Mouse (Mus musculus) left cerebral cortex, postnatal 25 days (tissue): ENCODE results near the gene Zfp710. TPM values are rescaled to one million over a fixed set of nuclear protein-coding genes. Genes with fewer than 3 reads are reported as not detected.
A peak's percentile ranks its signal among the peaks of the same experiment; 100 is the strongest.
"Not testable (repeated sequence)": the region's sequence is repeated elsewhere in the genome, so short reads cannot be mapped to it uniquely, and the experiment has no call there.

Experiments used
- DNase-seq, 2 experiments: peaks; one replicate each; pipeline ENCODE4 v3.0.0; 2022; ENCODE audit warnings: low spot score in 2 of 2, mixed read lengths in 1 of 2
- intact Hi-C: fragments of 180-260 bp; cut with DNase I; formaldehyde crosslinking; loops from one replicate; pipeline ENCODE4 v1.15.1; 2025
- total RNA-seq, 2 experiments: library from RNA; stranded (reverse); gene quantifications; 2 replicates each; pipeline ENCODE4 v1.2.3; 2021

Gene Zfp710
- 10 to 100 TPM; 19.6 to 21.2 TPM for total RNA-seq

GRCm38 (mm10) chr7:80024521-80025390, at the start of gene Zfp710:
Gene Zfp710 (plus strand): TSS chr7:80024814.
- peak; percentile 71 to 78 for DNase-seq
- intact Hi-C loops, result loop anchor here (2.0 to 5.0 kb wide), 3 partner anchors 54 to 102 kb away; partner anchors contain the start of genes Ap3s2 and Arpin

GRCm38 (mm10) chr7:79975316-79975715, 49.3 kb upstream of the Zfp710 start:
- intact Hi-C loops, result loop anchor here (10.0 kb wide), 1 partner anchor 141 kb away; no protein-coding TSS in a partner anchor

GRCm38 (mm10) chr7:79986717-79987116, 37.9 kb upstream of the Zfp710 start:
- intact Hi-C loops, result no loop called here
- no peak for DNase-seq

More at GRCm38 (mm10) chr7:79975316-79975715, 49.3 kb upstream of the Zfp710 start:
- DNase-seq, result no peak

DNA sequence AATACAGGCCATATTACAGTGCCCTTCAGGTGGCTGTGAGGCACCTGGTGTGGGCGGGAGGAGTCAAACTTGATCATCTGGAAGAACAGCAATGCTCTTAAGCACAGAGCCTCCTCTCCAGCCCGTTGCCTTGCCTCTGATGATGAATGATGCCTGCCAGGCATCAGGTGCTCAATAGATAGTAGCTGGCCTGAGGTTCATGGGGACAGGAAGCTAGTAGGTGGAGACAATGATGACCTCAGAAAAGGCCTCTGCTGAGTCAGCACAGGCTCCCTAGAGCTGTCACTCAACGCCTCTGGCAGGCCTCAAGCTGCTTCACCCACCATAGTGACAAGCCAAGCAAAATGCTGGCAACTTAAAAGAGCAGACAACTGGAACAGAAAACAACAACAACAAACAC, 36.9 kb upstream of the Zfp710 start:
- DNase-seq, result no peak
- intact Hi-C loops, result no loop called here

DNA sequence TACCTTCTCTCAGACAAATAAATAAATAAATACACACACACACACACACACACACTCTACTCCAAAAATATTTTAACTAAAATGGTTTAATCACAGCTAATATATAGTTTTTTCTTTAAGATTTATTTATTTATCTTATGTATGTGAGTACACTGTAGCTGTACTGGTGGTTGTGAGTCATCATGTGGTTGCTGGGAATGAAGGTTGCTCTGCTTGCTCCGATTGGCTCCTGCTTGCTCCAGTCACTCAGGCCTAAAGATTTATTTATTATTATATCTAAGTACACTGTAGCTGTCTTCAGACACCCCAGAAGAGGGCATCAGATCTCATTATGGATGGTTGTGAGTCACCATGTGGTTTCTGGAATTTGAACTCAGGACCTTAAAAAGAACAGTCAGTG, 36.1 kb upstream of the Zfp710 start:
- DNase-seq, intact Hi-C loops: not testable (repeated sequence)

DNA sequence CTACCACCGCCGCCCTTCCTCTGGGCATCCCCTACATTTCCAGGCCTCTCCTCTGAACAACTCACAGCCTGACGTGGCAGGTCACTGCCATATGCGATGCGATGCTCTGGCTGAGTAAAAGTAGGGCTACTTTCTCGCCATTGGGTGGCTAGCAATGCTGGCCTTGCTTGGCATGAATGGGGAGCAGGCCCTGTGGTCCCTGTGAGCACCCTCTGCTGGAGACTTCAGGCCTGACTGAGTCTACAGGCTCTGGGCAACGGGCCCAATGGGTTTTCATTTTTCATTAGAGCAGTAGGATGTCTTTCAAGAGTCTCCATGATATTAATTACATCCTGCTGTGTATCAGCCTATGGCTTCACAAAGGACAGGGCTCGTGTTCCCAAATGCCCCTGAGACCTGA, 30.1 kb upstream of the Zfp710 start:
- intact Hi-C loops, result no loop called here

DNA sequence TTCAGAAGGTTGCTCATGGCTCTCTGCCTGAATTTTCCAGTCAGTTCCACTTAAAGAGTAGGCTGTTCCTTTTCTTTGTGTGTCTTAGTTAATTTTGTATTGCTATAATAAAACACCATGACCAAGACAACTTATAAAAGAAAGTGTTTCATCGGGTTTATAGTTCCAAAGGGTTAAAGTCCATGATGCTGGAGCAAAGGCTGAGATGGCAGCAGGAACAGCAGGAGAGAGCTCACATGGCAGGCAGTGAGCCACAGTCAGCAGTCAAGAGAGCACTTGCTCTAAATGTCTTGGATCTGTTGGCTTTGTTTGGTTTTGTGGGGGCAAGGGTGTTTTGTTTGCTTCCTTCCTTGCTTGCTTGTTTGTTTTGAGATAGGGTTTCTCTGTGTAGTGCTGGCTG, 26.9 kb upstream of the Zfp710 start:
- no peak for DNase-seq
- intact Hi-C loops, result no loop called here

More for the DNA sequence above, 30.1 kb upstream of the Zfp710 start:
- DNase-seq, result peak; percentile 14 to 32

DNA sequence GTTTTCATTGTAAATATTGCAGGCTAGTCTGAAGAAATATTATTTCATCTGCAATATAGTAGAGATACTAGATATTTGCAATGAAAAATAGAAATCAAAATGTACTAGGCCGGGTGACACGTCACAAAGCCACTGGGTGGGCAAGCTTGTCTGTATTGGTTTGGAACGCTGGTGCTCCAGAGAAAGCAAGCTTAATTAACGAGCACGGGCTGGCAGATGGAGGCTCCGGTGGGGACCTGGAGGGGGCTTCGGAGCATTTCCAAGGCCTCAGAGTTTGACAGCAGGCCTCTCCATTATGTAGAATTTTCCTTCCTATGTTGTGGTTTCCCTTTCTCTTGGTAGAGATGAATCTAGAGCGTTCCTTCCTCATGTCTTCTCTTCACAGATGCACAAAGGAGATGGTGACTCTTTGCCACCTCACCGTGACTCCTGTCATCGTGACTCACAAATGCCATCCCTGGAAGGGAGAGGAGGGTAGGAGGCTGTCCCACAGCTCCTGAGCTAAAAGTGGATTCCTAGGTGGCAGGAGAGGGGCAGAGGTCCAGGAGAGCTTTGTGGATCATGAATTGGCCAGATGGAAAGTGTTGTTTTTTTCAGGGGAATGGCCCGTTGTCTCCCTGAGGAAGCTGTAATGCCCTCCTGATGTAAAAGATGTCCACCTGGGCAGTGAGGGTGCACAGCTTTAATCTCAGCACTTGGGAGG, 22.1 kb upstream of the Zfp710 start:
- DNase-seq, result no peak
- intact Hi-C loops, result no loop called here

GRCm38 (mm10) chr7:80004776-80005554, 19.6 kb upstream of the Zfp710 start:
- intact Hi-C loops, result no loop called here
- no peak for DNase-seq

- no peak for DNase-seq
- intact Hi-C loops, result no loop called here
Measured at GRCm38 (mm10) chr7:80010680-80011079, 13.9 kb upstream of the Zfp710 start.

DNA sequence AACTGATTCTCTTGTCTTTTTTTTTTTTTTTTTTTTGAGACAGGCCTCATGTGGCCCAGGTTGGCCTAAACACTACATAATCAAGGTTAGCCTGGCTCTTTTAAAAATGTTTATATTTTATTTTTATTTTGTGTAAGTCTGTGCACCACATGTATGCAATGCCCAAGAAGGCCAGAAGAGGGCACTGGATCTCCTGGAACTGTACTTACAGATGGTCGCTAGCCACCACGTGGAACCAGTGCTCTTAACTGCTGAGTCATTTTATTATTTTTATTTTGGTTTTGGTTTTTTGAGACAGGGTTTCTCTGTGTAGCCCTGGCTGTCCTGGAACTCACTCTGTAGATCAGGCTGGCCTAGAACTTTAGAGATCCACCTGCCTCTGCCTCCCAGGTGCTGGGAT, 13.1 kb upstream of the Zfp710 start:
- intact Hi-C loops, result no loop called here
- no peak for DNase-seq

- no peak for DNase-seq
- intact Hi-C loops, result no loop called here
Measured at GRCm38 (mm10) chr7:80013884-80014550, 10.6 kb upstream of the Zfp710 start.

DNA sequence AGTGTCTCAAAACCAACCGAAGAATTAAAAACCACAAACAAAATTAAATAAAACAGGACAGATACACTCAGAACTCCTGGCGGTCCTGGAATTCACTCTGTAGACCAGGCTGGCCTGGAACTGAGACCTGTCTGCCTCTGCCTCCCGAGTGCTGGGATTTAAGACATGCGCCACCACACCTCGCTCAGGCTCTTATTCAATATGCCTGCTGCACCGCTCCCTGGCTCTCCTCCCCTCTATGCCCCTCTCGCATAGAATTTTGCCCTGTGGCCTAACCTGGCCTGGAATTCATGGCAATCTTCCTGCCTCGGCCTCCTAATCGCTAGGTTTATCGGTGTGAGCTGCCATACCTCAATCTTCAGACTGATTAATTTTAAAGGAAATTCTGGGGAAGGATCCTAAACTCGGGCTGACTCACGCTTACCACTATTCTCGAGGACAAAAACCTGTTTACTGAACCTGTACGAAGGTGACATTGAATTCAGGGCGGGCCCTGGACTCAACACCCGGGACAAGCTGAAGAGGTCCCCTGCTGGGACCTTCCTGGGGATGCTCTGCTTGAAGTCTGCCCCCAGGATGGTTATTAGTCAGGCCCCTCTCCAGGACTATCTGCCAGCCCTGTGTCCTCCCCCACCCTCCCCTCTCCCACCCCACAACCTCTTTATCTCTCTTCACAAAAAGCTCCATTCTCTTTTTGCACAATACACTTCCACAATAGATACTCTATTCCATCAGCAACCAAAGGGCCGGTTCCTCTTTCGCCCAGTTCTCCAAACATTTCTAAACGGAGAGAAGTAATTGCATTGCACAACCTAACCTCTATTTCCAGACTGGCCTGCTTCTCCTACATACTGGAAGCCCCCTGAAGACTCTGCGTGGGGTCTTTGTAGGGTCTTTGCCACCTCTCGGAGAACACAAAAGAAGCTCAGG, 9.5 kb upstream of the Zfp710 start:
- intact Hi-C loops, result no loop called here
- DNase-seq, result no peak

DNA sequence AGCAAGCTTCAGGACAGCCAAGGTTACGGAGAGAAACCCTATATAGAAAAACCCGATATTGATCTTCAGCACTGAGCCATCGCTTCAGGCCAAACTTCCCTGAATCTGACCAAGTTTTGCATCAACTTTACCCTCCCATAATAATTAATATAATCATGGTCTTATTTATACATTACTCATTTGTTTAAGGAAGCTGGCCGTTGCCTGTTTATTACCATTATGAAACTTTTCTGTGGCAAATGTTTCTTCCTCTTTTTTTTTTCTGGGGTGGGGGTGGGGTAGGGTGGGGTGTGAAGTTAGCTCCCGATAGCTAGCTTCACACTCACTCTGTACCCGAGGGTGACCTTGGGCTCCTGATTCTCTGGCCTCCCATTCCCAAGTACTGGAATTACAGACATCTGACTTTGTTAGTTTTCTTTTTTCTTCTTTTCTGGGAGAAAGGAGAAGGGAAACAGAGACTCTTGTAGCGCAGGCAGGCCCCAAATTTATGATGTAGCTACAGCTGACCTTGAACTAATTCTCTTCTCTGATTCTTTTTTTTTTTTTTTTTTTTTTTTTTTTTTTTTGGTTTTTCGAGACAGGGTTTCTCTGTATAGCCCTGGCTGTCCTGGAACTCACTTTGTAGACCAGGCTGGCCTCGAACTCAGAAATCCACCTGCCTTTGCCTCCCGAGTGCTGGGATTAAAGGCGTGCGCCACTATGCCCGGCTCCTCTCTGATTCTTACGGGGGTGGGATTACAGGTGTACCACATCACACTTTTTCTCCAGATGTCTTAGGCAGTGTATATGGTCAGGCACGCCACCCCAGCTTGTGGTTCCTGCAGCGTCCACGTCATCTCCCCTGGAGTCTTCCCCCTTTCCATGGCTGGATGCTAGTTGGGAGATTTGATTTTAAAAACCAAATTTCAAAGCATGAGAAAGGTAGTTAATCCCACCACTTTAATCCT, 5.8 kb upstream of the Zfp710 start:
- no peak for DNase-seq
- intact Hi-C loops, result no loop called here

DNA sequence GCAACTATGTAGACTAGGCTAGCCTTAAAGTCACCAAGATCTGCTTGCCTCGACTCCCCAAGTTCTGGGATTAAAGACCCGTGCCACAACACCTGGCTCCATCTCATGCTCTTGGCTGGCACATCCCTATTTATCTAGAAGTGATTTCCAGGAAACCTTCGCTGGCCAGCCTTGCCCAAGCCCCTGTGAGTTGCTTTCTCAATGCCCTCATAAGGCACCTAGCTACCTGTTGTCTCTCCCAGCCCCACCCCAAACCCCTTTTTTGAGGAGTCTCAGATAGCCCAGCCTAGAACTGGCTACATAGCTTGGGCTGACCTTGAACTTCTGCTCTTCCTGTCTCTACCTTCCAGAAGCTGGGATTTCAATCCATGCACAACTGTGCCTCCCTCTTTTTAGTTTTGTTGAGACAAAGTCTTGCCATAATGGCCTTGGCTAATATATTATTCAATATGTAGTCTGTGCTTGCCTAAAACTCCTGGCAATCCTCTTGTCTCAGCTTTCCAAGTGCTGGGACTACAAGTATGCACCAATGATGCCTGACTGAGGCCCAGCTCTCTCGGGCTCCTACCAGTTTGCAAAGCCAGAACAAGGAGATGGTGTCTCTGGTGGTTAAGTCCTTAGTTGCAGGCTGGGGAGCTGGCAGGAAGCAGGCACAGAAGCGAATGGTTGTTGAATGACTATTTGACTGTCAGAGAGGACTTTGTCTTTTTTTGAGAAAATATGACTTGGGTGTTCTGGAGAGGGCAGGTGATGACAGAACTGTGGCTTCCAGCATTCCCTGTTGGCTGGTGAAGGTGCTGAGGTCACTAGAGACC, 786 bp upstream of the Zfp710 start:
- intact Hi-C loops, result loop anchor here (2.0 kb wide), 1 partner anchor 55 kb away; no protein-coding TSS in a partner anchor
- DNase-seq, result peak in 1 of 2 experiments; percentile 21

- no peak for DNase-seq
- intact Hi-C loops, result loop anchor here (2.0 to 5.0 kb wide), 4 partner anchors 53 to 103 kb away; partner anchors contain the start of genes Ap3s2, Arpin and Idh2
Measured at GRCm38 (mm10) chr7:80025391-80026117, 940 bp downstream of the Zfp710 start.
